Mouse (Mus musculus) midbrain, embryonic 16.5 days (tissue): ENCODE data around the gene Arid1b. TPM values are rescaled to one million over a fixed set of nuclear protein-coding genes. Genes with fewer than 3 reads are reported as not detected.

ENCODE experiments used
- ATAC-seq: fragments of 200-750 bp; cut with Nextera tagmentation; 2 replicates; pipeline ENCODE4 v1.8.0; 2017; ENCODE audit warnings: moderate TSS enrichment
- H3K27ac ChIP-seq: fragments of 300-500 bp; sonication (generic); 2 replicates; pipeline ENCODE4 v1.5.1; 2014; ENCODE audit warnings: mild to moderate bottlenecking, low read length, mixed read lengths
- H3K27me3 ChIP-seq: fragments of 300-500 bp; sonication (generic); 2 replicates; pipeline ENCODE4 v1.6.1; 2014; ENCODE audit warnings: low read depth, low read length, mixed read lengths; ENCODE audit not compliant: control insufficient read depth, insufficient read depth
- H3K36me3 ChIP-seq: fragments of 300-500 bp; sonication (generic); 2 replicates; pipeline ENCODE4 v1.6.1; 2014; ENCODE audit warnings: mild to moderate bottlenecking, low read length, moderate library complexity, mixed read lengths; ENCODE audit not compliant: control insufficient read depth, insufficient read depth
- H3K4me1 ChIP-seq: fragments of 300-500 bp; sonication (generic); 2 replicates; pipeline ENCODE4 v1.6.1; 2014; ENCODE audit warnings: mild to moderate bottlenecking, low read length, mixed read lengths; ENCODE audit not compliant: control insufficient read depth, insufficient read depth
- H3K4me2 ChIP-seq: fragments of 300-500 bp; sonication (generic); 2 replicates; pipeline ENCODE4 v1.6.1; 2014; ENCODE audit warnings: mild to moderate bottlenecking, low read length, mixed read lengths
- H3K4me3 ChIP-seq: fragments of 300-500 bp; sonication (generic); 2 replicates; pipeline ENCODE4 v1.5.1; 2014; ENCODE audit warnings: low read depth, mild to moderate bottlenecking, low read length, moderate library complexity, mixed read lengths
- H3K9ac ChIP-seq: fragments of 300-500 bp; sonication (generic); 2 replicates; pipeline ENCODE4 v1.6.1; 2014; ENCODE audit warnings: low read depth, low read length, mixed read lengths
- H3K9me3 ChIP-seq: fragments of 300-500 bp; sonication (generic); replicated peaks from 2 replicates; pipeline ENCODE4 v1.6.1; 2014; ENCODE audit warnings: mild to moderate bottlenecking, low read length, mixed read lengths; ENCODE audit not compliant: control insufficient read depth, poor library complexity, severe bottlenecking
- WGBS: fragments of 180-500 bp; shearing (Covaris S2); extraction: QIAGEN DNeasy Blood & Tissue Kit; methylation state at CpG from one replicate; pipeline ENCODE4 v1.1.7; 2014; 5-methylcytosine and 5-hydroxymethylcytosine counted together
- polyA plus RNA-seq: library from polyadenylated mRNA; unstranded; fragments of >200 nt; fragmentation: Nextera tagmentation; extraction: Ambion mirVana; gene quantifications from 2 replicates; pipeline ENCODE4 v1.2.1, GENCODE M21; 2015

Gene Arid1b
- polyA plus RNA-seq, 1 experiment from 2014 or later = 13.1 TPM

DNA sequence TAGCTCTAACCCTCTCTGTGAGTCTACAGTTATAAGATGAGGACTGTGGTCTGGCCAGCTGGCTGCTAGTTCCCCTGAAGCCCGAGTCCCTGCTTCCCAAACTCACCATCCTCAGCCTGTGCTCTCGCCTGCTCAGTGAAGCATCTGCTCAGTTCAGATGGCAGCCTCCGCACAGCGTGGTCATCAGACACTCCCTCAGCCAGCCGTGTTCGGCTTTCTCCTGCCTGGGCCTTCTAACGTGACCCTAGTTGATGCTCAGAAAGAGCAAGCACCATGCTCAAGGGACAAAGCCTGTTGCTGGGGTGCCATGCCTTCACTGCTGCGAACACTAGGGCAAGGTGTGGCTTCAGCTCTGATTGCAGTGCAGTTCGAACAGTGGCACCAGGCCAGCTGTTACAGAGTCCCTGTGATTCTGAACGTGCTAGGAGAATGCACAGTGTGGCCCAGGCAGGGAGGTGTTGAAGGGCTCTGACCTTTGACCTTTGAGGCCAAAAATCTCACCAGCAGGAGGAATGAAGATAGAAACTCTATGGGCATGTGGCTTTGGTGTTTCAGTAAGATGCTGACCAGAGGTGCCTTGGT, 222.9 kb downstream of the Arid1b start:
- Histone ChIP-seq H3K9ac (no peak overlapping the region), H3K9me3 (no peaks in the 10 kb centered on the region), H3K4me3 (no peak overlapping the region), H3K4me2 (no peak overlapping the region), H3K27me3 (no peaks in the 10 kb centered on the region), H3K4me1 (peaks cover 52% of the 10 kb centered on the region), H3K36me3 (no peaks in the 10 kb centered on the region), H3K27ac (no peak overlapping the region)
- 0 out of 2 replicates have a peak, but pooled peaks have one; percentile 37 for ATAC-seq
- 47% methylated on average over 10 of the region's 10 CpGs for WGBS

GRCm38 (mm10) chr17:5217852-5218845, 224.0 kb downstream of the Arid1b start:
- H3K36me3 ChIP-seq = no peaks in the 10 kb centered on the region
- WGBS = 68% methylated on average over 9 of the region's 9 CpGs
- peaks cover 41% of the 10 kb centered on the region for H3K4me1 ChIP-seq
- H3K4me3 ChIP-seq = no peak overlapping the region
- H3K4me2 ChIP-seq = no peak overlapping the region
- no peaks in the 10 kb centered on the region for H3K9me3 ChIP-seq
- H3K27ac ChIP-seq = no peak overlapping the region
- H3K9ac ChIP-seq = no peak overlapping the region
- H3K27me3 ChIP-seq = no peaks in the 10 kb centered on the region
- peak; percentile 9; the same call in 1 of the 2 replicates for ATAC-seq

GRCm38 (mm10) chr17:5218955-5219557, 224.9 kb downstream of the Arid1b start:
- 85% methylated on average over 6 of the region's 6 CpGs for WGBS
- H3K27me3 ChIP-seq = no peaks in the 10 kb centered on the region
- ATAC-seq = no peak
- no peak overlapping the region for H3K4me3 ChIP-seq
- H3K4me2 ChIP-seq = no peak overlapping the region
- no peaks in the 10 kb centered on the region for H3K36me3 ChIP-seq
- H3K4me1 ChIP-seq = peaks cover 33% of the 10 kb centered on the region
- no peaks in the 10 kb centered on the region for H3K9me3 ChIP-seq
- H3K27ac ChIP-seq = no peak overlapping the region
- no peak overlapping the region for H3K9ac ChIP-seq

- no peak overlapping the region for H3K27ac ChIP-seq
- no peaks in the 10 kb centered on the region for H3K9me3 ChIP-seq
- 47% methylated on average over 8 of the region's 8 CpGs for WGBS
- H3K9ac ChIP-seq = no peak overlapping the region
- no peak for ATAC-seq
- H3K4me3 ChIP-seq = no peak overlapping the region
- no peak overlapping the region for H3K4me2 ChIP-seq
- H3K27me3 ChIP-seq = no peaks in the 10 kb centered on the region
- H3K4me1 ChIP-seq = peaks cover 34% of the 10 kb centered on the region
- H3K36me3 ChIP-seq = no peaks in the 10 kb centered on the region
Measured at GRCm38 (mm10) chr17:5221041-5221440, 226.9 kb downstream of the Arid1b start.

DNA sequence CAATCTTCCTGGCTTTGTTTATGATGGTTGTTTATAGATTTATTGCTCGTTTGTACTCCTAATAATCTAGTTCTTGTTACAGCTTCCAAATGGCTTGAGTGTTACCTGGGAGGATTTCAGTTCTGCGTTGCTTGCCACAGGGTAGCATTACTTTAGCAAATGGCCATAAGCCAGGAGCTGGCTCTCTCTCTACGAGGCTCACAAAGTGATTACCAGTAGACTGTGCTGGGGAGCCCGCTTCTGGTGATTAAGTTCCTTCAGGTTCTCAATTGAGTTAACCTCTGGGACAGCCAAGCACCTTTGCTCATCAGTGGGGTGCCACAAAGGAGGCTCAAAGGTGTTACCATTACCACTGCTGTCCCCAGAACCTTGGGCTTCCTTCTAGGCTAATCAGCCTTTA, 227.4 kb downstream of the Arid1b start:
- Histone ChIP-seq H3K9me3 (no peaks in the 10 kb centered on the region), H3K36me3 (no peaks in the 10 kb centered on the region), H3K4me1 (peaks cover 35% of the 10 kb centered on the region), H3K27ac (no peak overlapping the region), H3K4me3 (no peak overlapping the region), H3K27me3 (no peaks in the 10 kb centered on the region), H3K4me2 (no peak overlapping the region), H3K9ac (no peak overlapping the region)
- 56% methylated on average over 4 of the region's 4 CpGs for WGBS
- ATAC-seq = no peak

DNA sequence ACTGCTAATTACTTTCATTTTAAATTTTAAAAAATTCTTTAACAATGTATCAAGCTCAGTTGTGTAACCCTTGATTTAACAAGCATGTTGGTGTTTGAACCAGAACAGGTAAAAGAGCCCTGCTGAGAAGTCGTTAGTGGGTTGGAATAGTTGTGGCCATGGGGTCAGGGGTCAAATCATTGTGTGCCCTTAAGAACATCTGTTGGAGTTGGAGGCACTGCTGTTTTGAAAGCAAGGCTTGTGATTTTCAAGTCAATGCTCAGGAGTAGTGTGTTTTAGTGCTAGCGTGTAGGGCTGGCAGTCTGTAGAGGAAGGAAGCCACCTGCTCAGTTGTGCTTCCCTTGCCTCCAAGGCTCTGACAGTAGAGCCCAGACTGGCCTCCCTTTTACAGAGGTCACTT, 228.7 kb downstream of the Arid1b start:
- Histone ChIP-seq H3K27me3 (no peaks in the 10 kb centered on the region), H3K27ac (no peak overlapping the region), H3K36me3 (no peaks in the 10 kb centered on the region), H3K4me1 (peaks cover 36% of the 10 kb centered on the region), H3K4me2 (no peak overlapping the region), H3K9ac (no peak overlapping the region), H3K9me3 (no peaks in the 10 kb centered on the region), H3K4me3 (no peak overlapping the region)
- 28% methylated on average over 2 of the region's 2 CpGs for WGBS
- ATAC-seq = no peak

DNA sequence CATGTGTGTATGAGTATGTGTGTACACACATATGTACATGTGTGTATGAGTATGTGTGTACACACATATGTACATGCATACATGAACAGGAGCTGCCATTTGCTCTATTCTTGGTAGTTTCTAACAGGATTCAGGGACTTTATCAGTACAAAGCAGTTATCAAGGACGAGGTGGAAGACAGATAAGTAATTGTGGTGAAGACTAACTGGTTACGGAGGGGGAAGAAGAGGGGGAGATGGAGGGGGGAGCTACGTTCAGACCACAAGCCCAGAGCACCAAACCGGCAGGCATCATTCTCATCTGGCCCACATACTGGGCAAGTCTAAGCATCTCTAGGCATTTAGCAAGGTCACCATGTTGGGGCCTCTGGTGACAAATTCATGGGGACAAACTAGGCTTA, 230.8 kb downstream of the Arid1b start:
- Histone ChIP-seq H3K4me1 (peaks cover 37% of the 10 kb centered on the region), H3K27ac (no peak overlapping the region), H3K36me3 (no peaks in the 10 kb centered on the region), H3K4me3 (no peak overlapping the region), H3K27me3 (no peaks in the 10 kb centered on the region), H3K9me3 (no peaks in the 10 kb centered on the region), H3K4me2 (no peak overlapping the region), H3K9ac (no peak overlapping the region)
- WGBS = 90% methylated on average over 4 of the region's 4 CpGs
- ATAC-seq = no peak

- H3K4me1 ChIP-seq = peaks cover 26% of the 10 kb centered on the region
- no peaks in the 10 kb centered on the region for H3K9me3 ChIP-seq
- no peak overlapping the region for H3K9ac ChIP-seq
- ATAC-seq = no peak
- no peak overlapping the region for H3K4me3 ChIP-seq
- H3K36me3 ChIP-seq = no peaks in the 10 kb centered on the region
- no peak overlapping the region for H3K27ac ChIP-seq
- 68% methylated on average over 6 of the region's 6 CpGs for WGBS
- H3K4me2 ChIP-seq = no peak overlapping the region
- no peaks in the 10 kb centered on the region for H3K27me3 ChIP-seq
Measured at GRCm38 (mm10) chr17:5227136-5227535, 233.0 kb downstream of the Arid1b start.
